Mouse (Mus musculus): ENCODE results near the gene Gm21958. TPM values are rescaled to one million over a fixed set of nuclear protein-coding genes. Genes with fewer than 3 reads are reported as not detected.

Gene Gm21958
- polyA plus RNA-seq (2012; rRNA removed), result not detected in 2 replicates

DNA sequence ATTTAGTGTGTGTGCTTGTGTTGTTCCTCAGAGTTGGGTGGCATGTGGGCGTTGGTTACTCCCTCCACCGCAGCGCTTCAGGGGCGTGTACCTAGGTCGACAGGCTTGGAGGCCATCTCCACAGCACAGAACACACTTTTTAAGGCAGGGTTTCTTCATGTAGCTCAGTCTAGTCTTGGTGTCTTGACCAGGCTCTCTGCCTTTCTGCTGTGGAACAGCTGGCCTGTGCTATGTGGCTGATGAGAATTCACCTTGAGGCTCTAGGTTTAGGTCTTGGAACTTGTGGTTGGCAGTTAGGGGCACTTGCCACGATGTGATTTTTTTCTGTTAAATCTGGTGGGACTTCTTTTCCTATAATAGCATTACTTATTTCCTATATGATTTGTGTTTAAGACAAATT, at the start of gene Gm21958:
TSS of gene Gm21958 (minus strand) at position 101 of the 400 bp plus-strand sequence.
- DNase-seq (ENCODE audit: extremely low spot score in 1 of 2, low spot score in 1 of 2), result no peak

DNA sequence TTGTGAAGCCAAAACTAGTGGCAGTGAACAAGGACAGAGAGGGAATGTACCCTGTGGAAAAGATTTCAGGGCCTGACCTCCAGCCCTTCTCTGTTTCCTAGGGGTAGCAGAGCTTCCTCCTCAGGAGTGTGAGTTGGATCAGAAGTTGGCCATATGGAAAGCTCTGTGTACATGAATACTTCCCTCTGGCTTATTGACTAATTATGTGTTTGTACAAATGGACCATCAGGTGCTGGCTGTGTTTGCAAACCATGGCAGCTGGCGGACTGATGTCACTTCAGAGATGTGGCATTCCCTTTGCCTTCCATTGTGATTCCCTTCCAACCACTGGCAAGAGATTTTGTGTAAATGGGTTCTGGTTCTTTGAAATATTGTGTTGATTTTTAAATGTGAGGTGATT, 47.1 kb upstream of the Gm21958 start:
- no peak for DNase-seq (ENCODE audit: extremely low spot score in 1 of 2, low spot score in 1 of 2)

GRCm38 (mm10) chr3:54760321-54761115, 46.4 kb upstream of the Gm21958 start:
- no peak for DNase-seq (ENCODE audit: extremely low spot score in 1 of 2, low spot score in 1 of 2)

GRCm38 (mm10) chr3:54759211-54759610, 45.1 kb upstream of the Gm21958 start:
- no peak for DNase-seq (ENCODE audit: extremely low spot score in 1 of 2, low spot score in 1 of 2)

GRCm38 (mm10) chr3:54757446-54757845, 43.3 kb upstream of the Gm21958 start:
- no peak for DNase-seq (ENCODE audit: extremely low spot score in 1 of 2, low spot score in 1 of 2)

DNA sequence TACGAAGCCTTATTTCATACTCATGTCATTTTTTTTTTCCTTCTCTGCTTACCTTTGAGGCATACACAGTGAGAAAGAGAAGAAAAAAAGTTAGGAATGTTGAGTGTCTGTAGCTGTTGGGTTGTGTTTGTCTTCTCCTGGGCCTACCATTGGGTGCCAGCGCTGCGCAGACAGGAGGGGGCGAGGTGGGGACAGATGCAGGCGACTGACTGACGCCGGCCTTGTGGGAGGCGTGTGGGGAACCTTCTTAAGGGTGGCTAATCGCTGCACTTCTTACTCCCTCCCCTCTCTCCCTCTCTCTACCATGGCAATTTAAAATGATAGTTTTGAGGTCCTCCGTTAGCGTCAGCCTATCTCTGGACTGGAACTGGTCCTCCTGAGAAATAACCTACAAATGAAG, 41.9 kb upstream of the Gm21958 start:
- DNase-seq (ENCODE audit: extremely low spot score in 1 of 2, low spot score in 1 of 2), result peak; percentile 17 to 67

- DNase-seq (ENCODE audit: extremely low spot score in 1 of 2, low spot score in 1 of 2), result peak; percentile 26 to 69
Observed at GRCm38 (mm10) chr3:54755145-54756041, 41.2 kb upstream of the Gm21958 start, which contains the start of gene Smad9. Gene Smad9 (plus strand): TSS chr3:54755582.

GRCm38 (mm10) chr3:54753411-54753810, 39.3 kb upstream of the Gm21958 start:
- DNase-seq (ENCODE audit: extremely low spot score in 1 of 2, low spot score in 1 of 2), result no peak

DNA sequence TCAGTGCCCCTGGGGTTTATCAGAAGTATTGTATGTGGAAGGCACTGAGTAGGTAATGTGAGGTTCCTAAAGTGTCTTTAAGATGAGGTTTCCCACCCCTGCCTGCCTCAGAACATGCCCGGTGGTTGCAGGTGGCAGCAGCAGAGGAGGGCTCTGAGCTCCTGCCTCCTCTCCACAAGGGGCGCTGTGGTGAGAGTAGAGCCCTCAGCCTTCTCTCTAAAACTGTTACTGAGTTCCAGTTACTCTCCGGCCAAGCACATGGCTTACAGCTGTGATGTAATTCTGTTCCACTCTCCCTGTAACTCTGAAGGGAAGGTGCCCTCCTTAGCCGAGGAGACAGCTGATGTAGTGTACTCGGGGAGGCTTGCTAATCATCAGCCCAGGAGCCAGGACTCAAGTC, 31.6 kb upstream of the Gm21958 start:
- peak in 1 of 2 experiments; percentile 19 for DNase-seq (ENCODE audit: extremely low spot score in 1 of 2, low spot score in 1 of 2)

DNA sequence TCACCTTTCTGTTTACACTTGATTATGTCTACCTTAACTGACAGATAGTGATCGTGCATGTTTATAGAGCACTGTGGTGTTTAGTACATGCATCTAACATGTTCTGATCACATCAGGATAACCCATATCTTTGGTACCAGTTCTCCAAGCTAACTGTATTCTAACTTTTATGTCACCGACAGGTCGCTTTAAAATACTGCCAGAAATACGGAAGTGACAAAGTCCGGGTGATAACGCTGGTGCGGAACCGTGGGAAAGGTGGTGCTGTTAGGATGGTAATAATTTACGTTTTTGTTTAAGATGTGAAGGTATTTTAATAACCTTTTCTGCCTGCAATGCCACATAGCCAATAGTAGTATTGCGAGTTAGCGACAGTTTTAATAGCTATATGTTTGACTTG, 27.8 kb upstream of the Gm21958 start:
- DNase-seq (ENCODE audit: extremely low spot score in 1 of 2, low spot score in 1 of 2), result no peak

GRCm38 (mm10) chr3:54737317-54737716, 23.2 kb upstream of the Gm21958 start:
- DNase-seq (ENCODE audit: extremely low spot score in 1 of 2, low spot score in 1 of 2), result no peak

GRCm38 (mm10) chr3:54736101-54736927, 22.2 kb upstream of the Gm21958 start:
- peak in 1 of 2 experiments; percentile 12 for DNase-seq (ENCODE audit: extremely low spot score in 1 of 2, low spot score in 1 of 2)

- peak; percentile 62 to 93 for DNase-seq (ENCODE audit: extremely low spot score in 1 of 2, low spot score in 1 of 2)
Observed at GRCm38 (mm10) chr3:54735247-54736046, 21.3 kb upstream of the Gm21958 start, which contains the start of the genes Exosc8 and Alg5. Gene Exosc8 (minus strand): TSS chr3:54735393. Gene Alg5 (plus strand): TSS chr3:54735539.

DNA sequence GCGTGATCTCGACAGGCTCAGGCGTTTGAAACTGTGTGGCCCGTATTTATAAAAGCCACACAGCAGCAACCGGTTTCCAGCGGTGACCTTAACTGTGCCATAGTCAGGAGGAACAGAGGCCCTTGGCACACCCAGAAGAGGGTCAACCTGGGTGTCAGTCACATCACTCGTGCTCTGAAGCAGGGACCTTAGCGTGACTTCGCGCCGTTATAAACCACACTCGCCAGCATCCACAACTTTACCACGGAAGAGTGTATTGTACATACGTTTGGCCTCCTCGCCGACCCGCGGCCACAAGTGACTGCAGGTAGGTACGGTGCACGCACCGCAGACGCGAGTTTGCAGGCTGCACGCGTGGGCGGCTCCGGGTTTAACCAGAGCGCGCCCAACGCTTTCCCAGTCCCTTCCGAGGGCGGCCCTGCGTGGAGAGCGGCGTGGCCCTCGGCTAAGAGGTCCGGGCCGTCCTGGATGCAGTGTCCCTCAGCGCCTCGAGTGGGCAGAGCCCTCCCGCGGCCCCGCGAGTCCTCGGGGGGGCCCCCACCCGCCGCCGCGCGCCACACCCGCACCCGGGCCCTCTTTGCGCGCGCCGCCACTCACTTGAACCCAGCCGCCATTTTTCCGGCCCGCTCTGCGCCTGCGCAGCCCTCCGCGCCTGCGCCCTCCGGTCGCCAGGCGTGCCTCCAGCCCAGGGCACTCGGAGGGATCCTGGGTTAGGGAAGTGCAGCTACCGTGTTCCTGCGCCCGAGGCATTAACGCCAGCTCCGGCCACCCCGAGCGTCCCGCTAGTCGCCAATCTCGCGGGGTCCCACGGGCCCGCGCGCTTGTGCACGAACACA, 20.5 kb upstream of the Gm21958 start:
- peak; percentile 65 to 94 for DNase-seq (ENCODE audit: extremely low spot score in 1 of 2, low spot score in 1 of 2)

- no peak for DNase-seq (ENCODE audit: extremely low spot score in 1 of 2, low spot score in 1 of 2)
Observed at GRCm38 (mm10) chr3:54732371-54732770, 18.2 kb upstream of the Gm21958 start.

- no peak for DNase-seq (ENCODE audit: extremely low spot score in 1 of 2, low spot score in 1 of 2)
Observed at GRCm38 (mm10) chr3:54731626-54732150, 17.5 kb upstream of the Gm21958 start.

DNA sequence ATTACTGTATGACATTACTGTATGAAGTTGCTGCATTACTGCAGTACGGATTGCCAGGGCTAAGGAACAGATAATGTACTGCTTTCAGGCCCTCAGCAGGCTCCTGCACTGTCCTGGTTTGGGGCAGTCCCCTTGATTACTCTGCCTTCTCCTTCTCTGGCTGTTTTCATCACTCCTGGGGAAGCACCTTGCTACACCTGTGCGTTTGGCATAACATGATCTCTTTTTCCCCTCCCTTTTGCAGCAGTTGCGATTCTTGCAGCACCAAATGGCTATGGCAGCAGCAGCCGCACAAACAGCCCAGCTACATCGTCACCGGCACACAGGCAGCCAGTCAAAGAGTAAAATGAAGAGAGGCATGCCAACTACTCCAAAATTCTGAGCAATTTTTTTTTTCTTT, 13.9 kb upstream of the Gm21958 start:
- no peak for DNase-seq (ENCODE audit: extremely low spot score in 1 of 2, low spot score in 1 of 2)

DNA sequence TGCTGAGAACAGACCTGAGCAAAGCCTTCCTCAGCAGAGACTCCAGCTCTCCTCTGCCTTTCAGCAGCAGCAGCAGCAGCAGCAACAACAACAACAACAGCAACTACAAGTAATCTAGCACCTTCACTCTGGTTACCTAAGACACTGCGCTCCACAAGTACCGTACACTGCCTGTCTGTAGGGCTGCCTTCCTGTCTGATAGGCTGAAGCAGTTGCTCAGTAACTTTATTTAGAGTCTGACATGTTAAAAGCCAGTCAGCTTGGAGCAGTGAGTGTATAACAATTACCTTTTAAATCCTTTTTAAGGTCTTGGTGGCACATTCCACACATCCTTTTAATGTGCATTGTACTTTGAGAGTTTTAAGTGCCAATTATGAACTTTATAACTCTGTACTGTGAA, 13.4 kb upstream of the Gm21958 start:
- no peak for DNase-seq (ENCODE audit: extremely low spot score in 1 of 2, low spot score in 1 of 2)

All from frontal cortex, adult 2 months (tissue).